Mouse (Mus musculus) neural tube, embryonic 11.5 days (tissue): ENCODE results near the gene Cxcr2. TPM values are rescaled to one million over a fixed set of nuclear protein-coding genes. Genes with fewer than 3 reads are reported as not detected.

Source experiments
- ATAC-seq: fragments of 200-750 bp; cut with Nextera tagmentation; 2 replicates; pipeline ENCODE4 v1.8.0; 2017; ENCODE audit warnings: moderate number of reproducible peaks, mild to moderate bottlenecking, moderate TSS enrichment, moderate library complexity; ENCODE audit not compliant: insufficient read depth, low FRiP score, low TSS enrichment
- DNase-seq: peaks from one replicate; pipeline ENCODE4 v3.0.0-alpha.2; 2015; ENCODE audit warnings: low spot score
- H3K27ac ChIP-seq: fragments of 300-500 bp; sonication (generic); 2 replicates; pipeline ENCODE4 v1.5.1; 2014; ENCODE audit warnings: low read depth, mild to moderate bottlenecking, low read length
- H3K27me3 ChIP-seq: fragments of 300-500 bp; sonication (generic); 2 replicates; pipeline ENCODE4 v1.6.1; 2014; ENCODE audit warnings: mild to moderate bottlenecking, low read length, mixed read lengths; ENCODE audit not compliant: control insufficient read depth, insufficient read depth
- H3K36me3 ChIP-seq: fragments of 300-500 bp; sonication (generic); 2 replicates; pipeline ENCODE4 v1.6.1; 2014; ENCODE audit warnings: mild to moderate bottlenecking, low read length, moderate library complexity, mixed read lengths; ENCODE audit not compliant: control insufficient read depth, insufficient read depth
- H3K4me1 ChIP-seq: fragments of 300-500 bp; sonication (generic); 2 replicates; pipeline ENCODE4 v1.6.1; 2014; ENCODE audit warnings: low read length, mixed read lengths; ENCODE audit not compliant: control insufficient read depth, insufficient read depth
- H3K4me2 ChIP-seq: fragments of 300-500 bp; sonication (generic); 2 replicates; pipeline ENCODE4 v1.6.1; 2014; ENCODE audit warnings: low read depth, mild to moderate bottlenecking, moderate library complexity
- H3K4me3 ChIP-seq: fragments of 300-500 bp; sonication (generic); 2 replicates; pipeline ENCODE4 v1.5.1; 2014; ENCODE audit warnings: low read depth, low read length
- H3K9ac ChIP-seq: fragments of 300-500 bp; sonication (generic); 2 replicates; pipeline ENCODE4 v1.6.1; 2014; ENCODE audit warnings: mild to moderate bottlenecking, low read length
- H3K9me3 ChIP-seq: fragments of 300-500 bp; sonication (generic); 2 replicates; pipeline ENCODE4 v1.6.1; 2016; ENCODE audit warnings: low read length; ENCODE audit not compliant: control insufficient read depth
- WGBS: fragments of 180-500 bp; shearing (Covaris S2); extraction: QIAGEN DNeasy Blood & Tissue Kit; methylation state at CpG from one replicate; pipeline ENCODE4 v1.1.7; 2014; 5-methylcytosine and 5-hydroxymethylcytosine counted together
- polyA plus RNA-seq: library from polyadenylated mRNA; unstranded; fragments of >200 nt; fragmentation: Nextera tagmentation; extraction: Ambion mirVana; gene quantifications from 2 replicates; pipeline ENCODE4 v1.2.1, GENCODE M21; 2014

The Cxcr2 gene
- polyA plus RNA-seq, 1 experiment from 2014 or later: 0.24 TPM

DNA sequence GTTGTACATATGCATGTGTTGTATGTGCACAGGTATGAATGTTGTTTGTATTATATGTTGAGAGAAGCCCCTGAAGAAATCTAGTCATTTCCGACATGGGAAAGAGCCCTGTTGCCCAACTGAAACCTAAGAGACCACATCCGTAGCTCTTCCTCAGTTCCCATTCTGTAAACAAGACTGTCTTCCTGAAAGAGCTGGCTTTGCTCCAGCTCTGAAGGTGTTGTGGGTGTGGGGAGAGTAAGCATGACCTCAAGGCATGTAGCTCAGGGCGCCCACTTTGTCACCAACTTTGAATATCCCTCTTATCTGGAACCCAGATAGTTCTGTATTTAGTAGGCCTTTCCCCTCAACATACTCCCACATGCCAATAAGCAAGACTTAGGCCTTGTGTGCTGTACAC, 24.8 kb downstream of the Cxcr2 start:
- H3K4me1 ChIP-seq: no peaks in the 10 kb centered on the region

DNA sequence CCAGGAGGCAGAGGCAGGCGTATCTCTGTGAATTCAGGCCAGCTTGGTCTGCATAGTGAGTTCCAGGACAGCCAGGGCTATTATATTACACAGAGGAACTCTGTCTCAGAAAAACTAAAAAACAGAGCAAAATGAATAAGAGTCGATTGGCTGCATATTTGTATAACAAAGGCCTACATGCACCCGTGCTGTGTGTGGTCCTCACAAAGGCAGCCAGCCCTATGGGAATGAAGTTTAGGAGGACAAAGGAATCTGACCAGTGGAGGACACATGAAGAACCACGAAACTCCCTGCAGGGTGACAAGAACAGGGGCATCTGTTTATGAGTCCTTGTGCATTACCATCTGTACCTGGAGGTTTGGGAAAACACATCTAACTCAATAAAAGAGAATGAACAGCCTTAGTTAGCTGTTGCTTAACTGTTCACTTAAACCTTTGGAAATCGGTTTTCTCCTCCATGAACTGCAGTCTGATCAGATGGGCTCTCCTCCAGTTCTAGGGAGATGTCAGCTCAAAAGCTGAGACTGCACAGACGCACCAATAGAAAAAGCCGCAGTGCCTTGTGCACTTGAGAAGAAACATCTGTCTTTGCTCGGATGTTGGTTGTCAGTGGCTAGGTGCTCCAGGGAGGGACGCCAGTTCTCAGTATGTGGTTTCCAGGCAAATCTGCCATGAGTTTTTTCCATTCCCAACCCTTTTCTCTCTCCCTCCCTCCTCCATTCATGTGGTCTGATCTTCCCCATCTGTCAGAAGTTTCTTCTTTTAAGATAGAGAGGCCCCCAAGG, 26.0 kb downstream of the Cxcr2 start:
- Histone ChIP-seq H3K4me2 (no peak overlapping the region), H3K27me3 (no peaks in the 10 kb centered on the region), H3K4me1 (no peaks in the 10 kb centered on the region), H3K27ac (no peak overlapping the region), H3K36me3 (no peaks in the 10 kb centered on the region), H3K9ac (no peak overlapping the region), H3K9me3 (no peaks in the 10 kb centered on the region), H3K4me3 (no peak overlapping the region)
- WGBS: 64% methylated on average over 9 of the region's 9 CpGs
- ATAC-seq: no peak
- DNase-seq: no peak

More for the DNA sequence above, 24.8 kb downstream of the Cxcr2 start:
- no peak for ATAC-seq
- H3K4me3 ChIP-seq: no peak overlapping the region
- no peak overlapping the region for H3K9ac ChIP-seq
- H3K27ac ChIP-seq: no peak overlapping the region
- no peaks in the 10 kb centered on the region for H3K9me3 ChIP-seq
- no peaks in the 10 kb centered on the region for H3K36me3 ChIP-seq
- H3K27me3 ChIP-seq: no peaks in the 10 kb centered on the region
- 89% methylated on average over 3 of the region's 3 CpGs for WGBS
- H3K4me2 ChIP-seq: no peak overlapping the region
- no peak for DNase-seq

DNA sequence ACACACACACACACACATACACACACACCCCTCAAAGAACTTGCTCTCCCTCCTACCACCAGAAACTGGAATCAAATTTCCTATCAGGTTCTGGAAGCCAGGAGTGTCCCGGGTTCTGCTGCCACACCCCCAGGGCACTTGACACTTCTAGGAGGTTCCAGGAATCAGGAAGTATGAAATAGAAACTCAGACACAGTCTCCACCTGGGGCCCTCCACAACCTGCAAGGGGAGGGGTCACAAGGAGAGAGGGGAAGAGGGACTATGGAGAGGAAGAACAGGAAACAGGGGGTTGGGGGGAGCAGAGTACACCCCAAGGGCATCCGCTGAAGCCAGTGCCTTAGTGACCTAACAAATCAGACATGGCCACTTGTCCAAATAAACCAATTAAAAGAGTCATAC, 27.7 kb downstream of the Cxcr2 start:
- H3K9me3 ChIP-seq: no peaks in the 10 kb centered on the region
- no peak overlapping the region for H3K9ac ChIP-seq
- no peak overlapping the region for H3K27ac ChIP-seq
- no peak for DNase-seq
- no peak overlapping the region for H3K4me2 ChIP-seq
- H3K36me3 ChIP-seq: no peaks in the 10 kb centered on the region
- ATAC-seq: no peak
- H3K4me3 ChIP-seq: no peak overlapping the region
- 72% methylated on average over 2 of the region's 2 CpGs for WGBS
- H3K4me1 ChIP-seq: no peaks in the 10 kb centered on the region
- no peaks in the 10 kb centered on the region for H3K27me3 ChIP-seq

DNA sequence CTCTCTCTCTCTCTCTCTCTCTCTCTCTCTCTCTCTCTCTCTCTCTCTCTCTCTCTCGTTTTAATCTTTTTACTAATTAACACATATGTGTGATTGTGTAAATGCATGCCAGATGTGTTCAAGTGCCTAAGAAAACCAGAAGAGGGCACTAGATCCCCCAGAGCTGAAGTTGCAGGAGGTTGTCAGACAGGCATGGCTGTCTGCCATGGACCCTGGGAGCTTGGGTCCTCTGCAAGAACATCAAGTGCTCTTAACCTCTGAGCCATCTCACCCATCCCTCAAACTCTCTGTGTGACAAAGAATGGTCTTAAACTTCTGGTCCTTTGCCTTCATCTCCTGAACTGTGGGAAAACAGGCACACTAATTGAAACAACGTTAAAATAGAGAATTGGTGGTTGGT, 29.2 kb downstream of the Cxcr2 start:
- H3K9me3 ChIP-seq: no peaks in the 10 kb centered on the region
- no peaks in the 10 kb centered on the region for H3K36me3 ChIP-seq
- no peak for ATAC-seq
- H3K27me3 ChIP-seq: no peaks in the 10 kb centered on the region
- no peaks in the 10 kb centered on the region for H3K4me1 ChIP-seq
- no peak overlapping the region for H3K27ac ChIP-seq
- no peak overlapping the region for H3K4me3 ChIP-seq
- no peak overlapping the region for H3K4me2 ChIP-seq
- 70% methylated on average over 2 of the region's 2 CpGs for WGBS
- DNase-seq: no peak
- H3K9ac ChIP-seq: no peak overlapping the region

DNA sequence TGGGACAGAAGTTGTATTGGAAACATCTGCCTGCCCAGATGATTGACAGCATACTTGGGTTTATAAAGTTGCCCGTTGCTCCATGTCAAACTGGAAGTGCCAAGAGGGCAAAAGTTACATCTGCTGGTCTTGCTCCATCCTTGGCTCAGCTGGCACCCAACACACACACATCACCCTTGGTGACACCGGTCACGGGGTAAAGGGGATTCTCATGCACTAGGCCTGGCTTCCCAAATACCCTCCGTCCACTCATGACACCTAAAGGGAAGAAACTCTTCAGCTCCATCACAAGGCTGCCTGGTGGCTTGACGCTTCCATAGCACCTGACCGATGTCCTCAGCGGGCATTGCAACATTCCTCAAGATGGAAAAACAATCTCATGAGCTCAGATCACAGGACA, 36.7 kb downstream of the Cxcr2 start:
- no peak for DNase-seq
- H3K9ac ChIP-seq: no peak overlapping the region
- ATAC-seq: no peak
- no peak overlapping the region for H3K27ac ChIP-seq
- 92% methylated on average over 7 of the region's 7 CpGs for WGBS
- no peak overlapping the region for H3K4me2 ChIP-seq
- no peaks in the 10 kb centered on the region for H3K4me1 ChIP-seq
- no peaks in the 10 kb centered on the region for H3K36me3 ChIP-seq
- no peaks in the 10 kb centered on the region for H3K9me3 ChIP-seq
- H3K4me3 ChIP-seq: no peak overlapping the region
- no peaks in the 10 kb centered on the region for H3K27me3 ChIP-seq

DNA sequence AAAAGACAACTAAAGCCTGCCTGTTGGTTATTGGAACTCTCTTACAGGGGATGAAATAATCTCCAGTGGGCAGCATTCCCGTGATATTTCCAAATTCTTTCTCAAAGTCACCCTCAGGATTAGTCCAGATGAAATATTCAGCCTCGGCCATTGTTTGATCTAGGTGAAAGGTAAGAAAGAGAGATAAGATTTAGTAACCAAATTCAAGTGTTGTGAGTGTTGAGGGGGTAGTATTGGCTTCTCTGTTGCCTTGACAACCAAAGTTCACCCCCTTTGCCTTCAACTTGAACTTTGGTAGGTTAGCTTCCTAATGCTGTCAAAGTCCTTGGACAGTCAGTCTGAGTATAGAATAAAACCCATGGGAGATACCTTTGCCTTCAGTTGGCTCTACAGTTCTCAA, 38.9 kb downstream of the Cxcr2 start:
- Histone ChIP-seq H3K4me1 (no peaks in the 10 kb centered on the region), H3K27ac (no peak overlapping the region), H3K4me2 (no peak overlapping the region), H3K9me3 (no peaks in the 10 kb centered on the region), H3K27me3 (no peaks in the 10 kb centered on the region), H3K4me3 (no peak overlapping the region), H3K9ac (no peak overlapping the region), H3K36me3 (no peaks in the 10 kb centered on the region)
- DNase-seq (no peak), ATAC-seq (no peak)
- 85% methylated on average over 2 of the region's 2 CpGs for WGBS

DNA sequence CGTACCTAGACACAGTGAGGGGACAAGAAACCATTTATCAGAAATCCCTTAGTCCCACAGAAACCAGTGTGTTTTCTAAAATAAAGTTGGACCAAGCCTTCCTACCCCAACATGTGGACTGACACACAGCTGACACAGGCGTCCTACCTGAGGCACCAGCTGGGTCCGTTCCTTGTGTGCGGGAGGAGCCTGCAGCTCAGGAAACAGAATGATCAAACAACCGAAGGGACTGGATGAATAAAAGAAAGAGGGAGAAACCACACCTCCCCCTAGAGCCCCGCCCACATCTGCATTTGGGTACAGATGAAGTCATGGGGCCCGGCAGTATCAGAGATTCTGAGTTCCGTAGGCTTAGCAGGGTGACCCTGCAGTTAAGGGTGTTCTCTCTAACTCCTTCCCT, 40.7 kb downstream of the Cxcr2 start, which contains the start of gene Cxcr1:
TSS of gene Cxcr1 (minus strand) at position 187 of the 400 bp plus-strand sequence.
- Histone ChIP-seq H3K4me2 (no peak within 1 kb of the TSS), H3K4me1 (no peaks in the 10 kb centered on the region), H3K4me3 (no peak within 1 kb of the TSS), H3K36me3 (no peaks in the 10 kb centered on the region), H3K9ac (no peak within 1 kb of the TSS), H3K9me3 (no peaks in the 10 kb centered on the region), H3K27me3 (no peaks in the 10 kb centered on the region), H3K27ac (no peak within 1 kb of the TSS)
- ATAC-seq (no peak), DNase-seq (no peak)
- WGBS: 69% methylated on average over 8 of the region's 8 CpGs

DNA sequence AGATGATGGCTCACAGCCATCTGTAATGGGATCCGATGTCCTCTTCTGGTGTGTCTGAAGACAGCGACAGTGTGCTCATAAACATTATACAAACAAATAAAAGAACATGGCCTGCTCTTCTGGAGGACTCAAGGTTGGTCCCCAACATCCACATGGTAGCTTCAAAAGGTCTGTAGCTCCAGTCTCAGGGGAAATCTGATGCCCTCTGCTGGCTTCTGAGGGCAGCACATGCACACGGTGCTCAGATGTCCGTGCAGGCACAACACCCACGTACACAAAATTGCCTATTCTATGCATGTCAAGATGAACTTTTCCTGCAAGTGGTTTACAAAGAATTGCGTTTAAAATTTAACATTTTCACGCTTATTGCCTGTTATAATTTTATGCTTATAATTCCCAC, 42.2 kb downstream of the Cxcr2 start:
- DNase-seq: peak; percentile 23
- no peak overlapping the region for H3K27ac ChIP-seq

DNA sequence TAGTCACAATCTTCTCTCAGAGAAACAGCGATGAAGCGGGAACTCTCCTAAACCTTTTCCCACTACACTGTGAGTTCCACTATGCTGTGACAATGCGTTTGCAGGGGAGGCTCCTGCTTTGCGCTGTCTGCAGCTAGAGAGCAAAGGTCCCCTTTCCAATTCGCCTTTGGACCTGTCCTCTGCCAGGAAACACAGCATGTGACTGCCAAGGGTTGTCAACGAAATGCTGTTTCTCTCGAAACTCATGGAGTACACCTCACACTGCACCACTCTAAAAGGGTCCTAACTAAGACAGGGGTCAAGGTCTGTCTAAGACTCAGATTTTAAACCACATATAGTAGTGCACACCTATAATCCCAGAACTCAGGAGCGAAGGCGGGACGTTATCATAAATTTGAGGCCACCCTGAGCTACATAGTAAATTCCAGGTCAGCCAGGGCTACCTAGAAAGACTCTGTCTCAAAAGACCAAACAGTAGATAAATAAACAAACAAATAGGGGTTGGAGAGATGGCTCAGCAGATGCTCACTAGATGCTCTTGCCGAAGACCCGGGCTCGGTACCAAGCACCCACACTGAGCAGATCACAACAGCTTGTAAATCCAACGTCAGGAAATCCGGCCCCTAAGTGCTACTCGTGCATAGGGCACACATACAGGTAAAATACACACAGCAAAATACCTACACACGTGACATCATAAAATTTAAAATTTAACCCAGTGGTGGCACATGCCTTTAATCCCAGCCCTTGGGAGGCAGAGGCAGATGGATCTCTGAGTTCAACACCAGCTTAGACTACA, 43.0 kb downstream of the Cxcr2 start:
- H3K4me1 ChIP-seq: no peaks in the 10 kb centered on the region
- no peak for DNase-seq
- H3K4me3 ChIP-seq: no peak overlapping the region
- H3K4me2 ChIP-seq: no peak overlapping the region
- no peaks in the 10 kb centered on the region for H3K27me3 ChIP-seq
- no peaks in the 10 kb centered on the region for H3K9me3 ChIP-seq
- H3K9ac ChIP-seq: no peak overlapping the region
- H3K27ac ChIP-seq: no peak overlapping the region
- no peaks in the 10 kb centered on the region for H3K36me3 ChIP-seq
- ATAC-seq: no peak
- WGBS: 83% methylated on average over 17 of the region's 17 CpGs

More for the DNA sequence above, 42.2 kb downstream of the Cxcr2 start:
- no peak for ATAC-seq
- Histone ChIP-seq H3K9me3 (no peaks in the 10 kb centered on the region), H3K36me3 (no peaks in the 10 kb centered on the region), H3K9ac (no peak overlapping the region), H3K4me2 (no peak overlapping the region), H3K4me3 (no peak overlapping the region), H3K4me1 (no peaks in the 10 kb centered on the region), H3K27me3 (no peaks in the 10 kb centered on the region)
- 45% methylated on average over 7 of the region's 7 CpGs for WGBS
